Mouse (Mus musculus) gastrocnemius, postnatal 25 days (tissue): ENCODE data around the gene Fsip1. TPM values are rescaled to one million over a fixed set of nuclear protein-coding genes. Genes with fewer than 3 reads are reported as not detected.

ENCODE experiments used
- DNase-seq: peaks from one replicate; pipeline ENCODE4 v3.0.0; 2022
- total RNA-seq, 2 experiments: library from RNA; stranded (reverse); gene quantifications; 1 replicate in 1 of 2; 2 replicates in 1 of 2; pipeline ENCODE4 v1.2.3; 2021

Fsip1 gene
- total RNA-seq, 2 experiments from 2014 or later = not detected

DNA sequence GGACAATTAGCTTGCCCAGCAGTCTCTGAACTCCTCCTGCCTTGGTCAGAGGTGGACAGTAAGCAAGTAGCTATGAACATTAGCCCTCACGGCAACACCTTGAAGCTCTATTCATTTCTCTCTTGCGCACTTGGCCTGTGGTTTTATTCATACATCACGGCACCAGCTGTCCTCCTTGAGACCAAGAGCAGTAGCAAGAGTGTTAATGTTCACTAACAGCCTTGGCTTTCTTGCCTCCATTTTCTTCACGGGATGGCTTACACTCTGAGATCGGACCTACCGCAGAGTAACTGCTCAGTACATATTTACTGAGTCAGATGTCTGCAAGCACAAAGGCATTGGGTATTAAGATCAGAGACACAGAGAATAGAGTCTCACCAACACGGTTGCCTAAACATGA, 132.3 kb downstream of the Fsip1 start:
- no peak for DNase-seq

DNA sequence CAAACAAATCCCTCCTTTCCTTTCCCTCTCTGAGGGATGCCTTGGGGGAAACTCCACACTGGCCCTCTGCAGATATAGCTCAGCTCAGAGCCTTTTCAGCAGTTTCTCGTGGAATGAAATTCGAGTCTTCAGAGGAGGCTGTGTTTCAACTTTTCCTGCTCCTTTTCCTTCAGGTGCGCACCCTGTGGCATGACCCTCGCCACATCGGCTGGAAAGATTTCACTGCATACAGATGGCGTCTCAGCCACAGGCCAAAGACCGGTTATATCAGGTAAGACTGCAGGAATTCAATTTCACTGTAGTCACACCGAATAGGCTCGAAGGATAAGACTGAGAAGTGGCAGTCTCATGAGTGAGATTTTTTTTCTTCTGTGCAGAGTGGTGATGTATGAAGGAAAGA, 133.0 kb downstream of the Fsip1 start:
- no peak for DNase-seq

DNA sequence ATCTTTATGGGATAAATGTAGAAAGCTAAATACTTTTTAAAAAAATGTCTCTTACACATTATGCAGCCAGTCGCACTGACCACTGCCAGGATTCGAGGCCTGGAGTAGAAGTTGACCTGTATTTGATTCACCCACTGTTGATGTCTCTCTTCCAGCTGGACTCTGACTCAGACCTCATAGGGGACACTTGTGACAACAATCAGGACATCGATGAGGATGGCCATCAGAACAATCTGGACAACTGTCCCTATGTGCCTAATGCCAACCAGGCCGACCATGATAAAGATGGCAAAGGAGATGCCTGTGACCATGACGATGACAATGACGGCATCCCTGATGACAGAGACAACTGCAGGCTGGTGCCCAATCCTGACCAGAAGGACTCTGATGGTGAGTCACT, 134.5 kb downstream of the Fsip1 start:
- DNase-seq = no peak

DNA sequence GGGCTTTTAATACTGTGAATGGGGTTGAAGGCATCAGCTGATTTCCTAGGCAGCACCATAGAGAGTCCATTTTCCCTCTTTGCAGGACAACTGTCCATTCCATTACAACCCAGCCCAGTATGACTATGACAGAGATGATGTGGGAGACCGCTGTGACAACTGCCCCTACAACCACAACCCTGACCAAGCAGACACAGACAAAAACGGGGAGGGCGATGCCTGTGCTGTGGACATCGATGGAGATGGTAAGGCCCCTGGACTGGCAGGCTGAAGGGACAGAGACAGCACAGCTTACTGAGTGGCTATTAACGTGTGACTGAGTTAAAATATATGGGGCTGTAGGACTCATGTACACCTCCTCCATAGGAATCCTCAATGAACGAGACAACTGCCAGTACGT, 136.0 kb downstream of the Fsip1 start:
- DNase-seq = no peak

DNA sequence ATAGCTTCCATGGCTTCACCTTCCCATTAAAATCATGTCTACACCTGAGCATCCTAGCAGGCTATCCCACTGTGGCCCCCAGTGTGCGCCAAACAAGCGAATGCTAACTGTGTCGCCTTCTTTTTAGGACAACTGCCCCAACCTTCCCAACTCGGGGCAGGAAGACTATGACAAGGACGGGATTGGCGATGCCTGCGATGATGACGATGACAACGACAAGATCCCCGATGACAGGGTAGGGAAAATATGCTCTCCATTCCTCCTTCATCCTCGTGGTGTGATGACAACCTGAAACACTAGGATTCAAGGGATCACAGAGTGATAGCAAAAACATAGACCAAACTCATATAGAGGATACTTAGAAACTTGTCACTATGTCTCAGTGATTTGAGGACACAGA, 136.7 kb downstream of the Fsip1 start:
- DNase-seq = no peak

DNA sequence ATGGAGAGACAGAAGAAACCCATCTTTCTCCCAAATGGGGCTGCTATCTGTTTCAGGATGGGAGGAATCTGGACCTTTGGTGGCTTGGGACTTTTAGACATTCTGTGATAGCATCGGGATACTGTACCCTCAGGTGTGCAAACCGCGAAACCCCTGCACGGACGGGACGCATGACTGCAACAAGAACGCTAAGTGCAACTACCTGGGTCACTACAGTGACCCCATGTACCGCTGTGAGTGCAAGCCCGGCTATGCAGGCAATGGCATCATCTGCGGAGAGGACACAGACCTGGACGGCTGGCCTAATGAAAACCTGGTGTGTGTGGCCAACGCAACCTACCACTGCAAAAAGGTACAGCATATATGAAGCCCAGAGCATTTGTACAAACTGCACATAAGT, 137.1 kb downstream of the Fsip1 start:
- no peak for DNase-seq

DNA sequence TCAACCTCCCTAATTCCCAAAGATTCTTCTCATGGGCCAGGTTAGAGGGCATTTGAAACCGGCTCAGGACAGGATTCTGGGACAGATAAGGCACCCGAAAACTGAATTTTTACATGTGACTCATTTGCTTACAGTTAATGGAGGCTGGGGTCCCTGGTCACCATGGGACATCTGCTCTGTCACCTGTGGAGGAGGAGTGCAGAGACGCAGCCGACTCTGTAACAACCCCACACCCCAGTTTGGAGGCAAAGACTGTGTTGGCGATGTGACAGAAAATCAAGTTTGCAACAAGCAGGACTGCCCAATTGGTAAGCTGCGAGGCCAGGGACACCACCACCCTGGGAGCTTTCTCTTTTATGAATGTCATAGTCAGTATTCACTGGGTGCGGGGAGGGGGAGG, 138.3 kb downstream of the Fsip1 start:
- DNase-seq = no peak

DNA sequence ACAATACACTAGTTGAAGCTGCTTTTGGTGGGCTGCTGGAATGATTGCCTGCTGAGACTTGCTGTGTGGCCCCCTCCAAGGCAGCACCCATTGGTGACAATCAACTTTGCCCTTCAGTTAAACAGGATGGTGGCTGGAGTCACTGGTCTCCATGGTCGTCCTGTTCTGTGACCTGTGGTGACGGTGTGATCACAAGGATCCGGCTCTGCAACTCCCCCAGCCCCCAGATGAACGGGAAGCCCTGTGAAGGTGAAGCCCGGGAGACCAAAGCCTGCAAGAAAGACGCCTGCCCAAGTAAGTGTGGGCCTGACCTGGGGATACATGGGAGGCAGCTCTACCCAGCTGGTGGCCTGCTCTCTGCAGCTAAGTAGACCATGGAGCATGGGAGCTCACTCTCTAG, 138.7 kb downstream of the Fsip1 start:
- DNase-seq = no peak

DNA sequence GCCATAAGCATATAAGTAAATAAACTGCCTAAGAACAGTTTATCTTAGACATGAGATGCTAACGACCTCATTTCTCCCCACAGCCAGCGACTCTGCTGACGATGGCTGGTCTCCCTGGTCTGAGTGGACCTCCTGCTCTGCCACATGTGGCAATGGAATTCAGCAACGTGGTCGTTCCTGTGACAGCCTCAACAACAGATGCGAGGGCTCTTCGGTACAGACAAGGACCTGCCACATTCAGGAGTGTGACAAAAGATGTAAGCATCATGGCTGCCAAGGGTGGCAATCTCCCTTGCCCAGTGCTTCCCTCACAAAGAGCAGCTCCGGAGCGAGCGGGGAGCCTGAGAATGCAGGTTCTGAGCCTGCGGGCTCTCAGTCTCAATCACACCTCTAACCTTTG, 139.4 kb downstream of the Fsip1 start:
- no peak for DNase-seq

DNA sequence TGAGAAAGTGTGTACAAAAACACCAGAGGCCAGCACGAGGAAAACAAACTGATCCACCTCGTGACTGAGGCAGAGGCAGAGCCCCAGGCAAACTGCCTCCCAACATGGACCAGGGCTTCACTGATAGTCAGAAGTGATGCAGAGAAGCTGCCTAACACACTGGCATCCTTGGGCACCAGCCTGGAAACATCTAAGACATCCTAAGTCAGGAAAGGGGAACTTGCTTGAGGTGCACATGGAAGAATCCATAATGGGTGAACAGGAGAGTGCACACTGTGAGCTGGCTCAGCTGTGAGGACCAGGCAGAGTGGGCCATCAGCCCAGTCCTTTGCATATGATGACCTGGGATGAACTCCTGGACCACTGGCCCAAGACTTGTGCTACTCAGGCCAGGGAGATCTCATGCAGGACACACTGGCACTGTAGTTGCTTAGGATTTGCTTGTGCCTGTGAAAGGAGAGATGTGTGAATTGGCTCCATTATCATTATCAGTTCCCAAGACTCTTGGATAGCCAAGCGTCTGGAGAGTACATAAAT, 139.9 kb downstream of the Fsip1 start:
- DNase-seq = no peak

DNA sequence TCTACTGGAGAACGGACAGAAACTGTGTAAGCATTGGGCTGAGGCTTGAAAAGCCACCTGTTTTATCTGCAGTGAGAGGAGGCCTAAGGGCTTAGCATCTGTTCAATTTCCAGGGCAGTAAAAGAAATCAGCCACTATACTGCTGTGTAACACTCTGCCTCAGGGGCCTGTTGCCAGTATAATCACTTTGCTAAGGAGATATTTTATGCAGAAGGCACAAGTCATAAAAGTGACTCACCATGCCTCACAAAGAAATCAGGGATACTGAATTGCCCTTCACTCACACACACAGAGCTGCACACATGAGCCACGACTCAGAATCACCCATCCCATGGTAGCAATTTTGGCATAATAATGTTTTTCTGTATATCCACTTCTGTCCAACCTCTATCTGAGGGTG, 140.6 kb downstream of the Fsip1 start:
- no peak for DNase-seq

DNA sequence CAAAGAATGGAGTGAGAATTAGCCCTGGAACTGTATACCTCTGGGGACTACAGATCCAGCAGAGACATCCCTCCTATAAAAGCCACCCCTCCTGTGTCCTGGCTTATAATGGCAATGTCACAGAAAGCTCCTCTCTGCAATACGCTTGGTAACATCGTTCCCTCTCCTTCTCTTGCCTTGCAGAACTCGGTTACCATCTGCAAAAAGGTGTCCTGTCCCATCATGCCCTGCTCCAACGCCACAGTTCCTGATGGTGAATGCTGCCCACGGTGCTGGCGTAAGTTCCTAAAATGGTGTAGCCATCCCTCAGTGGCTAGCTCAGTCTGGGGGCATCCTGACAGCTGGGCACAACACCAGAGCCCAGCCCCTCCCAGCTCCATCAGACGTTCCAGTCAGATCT, 141.1 kb downstream of the Fsip1 start:
- DNase-seq = no peak

DNA sequence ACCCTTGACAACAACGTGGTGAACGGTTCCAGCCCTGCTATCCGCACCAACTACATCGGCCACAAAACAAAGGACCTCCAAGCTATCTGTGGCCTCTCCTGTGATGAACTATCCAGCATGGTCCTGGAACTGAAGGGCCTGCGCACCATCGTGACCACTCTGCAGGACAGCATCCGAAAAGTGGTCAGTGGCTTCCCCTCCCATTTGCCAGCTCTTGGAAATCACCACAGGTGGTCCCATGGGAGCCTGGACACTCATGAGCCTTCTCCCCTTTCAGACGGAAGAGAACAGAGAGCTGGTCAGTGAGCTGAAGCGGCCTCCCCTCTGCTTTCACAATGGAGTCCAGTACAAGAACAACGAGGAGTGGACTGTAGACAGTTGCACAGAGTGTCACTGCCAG, 142.1 kb downstream of the Fsip1 start:
- no peak for DNase-seq

DNA sequence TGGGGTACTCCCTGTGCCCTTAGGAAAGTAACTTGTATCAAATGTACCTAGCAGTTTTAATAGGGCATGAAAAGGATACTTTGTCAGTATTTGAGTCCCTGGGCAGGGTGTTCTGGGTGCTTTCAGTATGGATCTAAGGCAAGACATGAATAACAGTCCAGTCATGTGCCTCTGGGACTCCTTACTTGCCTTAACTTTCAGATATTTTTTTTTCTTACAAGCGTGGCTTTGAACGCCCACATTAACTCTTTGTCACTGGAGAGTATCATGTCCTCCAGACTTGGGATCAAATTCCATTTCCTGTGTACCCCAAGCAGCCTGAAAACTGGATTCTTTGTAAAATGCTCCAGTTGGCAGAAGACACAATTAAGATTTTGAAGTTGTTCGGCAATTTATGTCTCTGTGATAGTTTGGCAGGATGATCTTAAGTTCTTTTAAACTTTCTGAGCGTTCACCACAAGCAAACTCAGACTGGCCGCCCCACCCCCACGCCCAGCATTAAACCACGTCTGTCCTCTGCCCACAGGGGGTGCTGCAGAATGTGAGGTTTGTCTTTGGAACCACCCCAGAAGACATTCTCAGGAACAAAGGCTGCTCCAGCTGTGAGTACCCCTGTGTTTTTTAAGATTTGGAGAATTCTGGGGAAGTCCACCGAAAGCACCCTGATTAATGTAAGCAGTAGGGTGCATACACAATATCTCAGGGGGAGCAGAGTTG, 142.8 kb downstream of the Fsip1 start:
- DNase-seq = no peak

DNA sequence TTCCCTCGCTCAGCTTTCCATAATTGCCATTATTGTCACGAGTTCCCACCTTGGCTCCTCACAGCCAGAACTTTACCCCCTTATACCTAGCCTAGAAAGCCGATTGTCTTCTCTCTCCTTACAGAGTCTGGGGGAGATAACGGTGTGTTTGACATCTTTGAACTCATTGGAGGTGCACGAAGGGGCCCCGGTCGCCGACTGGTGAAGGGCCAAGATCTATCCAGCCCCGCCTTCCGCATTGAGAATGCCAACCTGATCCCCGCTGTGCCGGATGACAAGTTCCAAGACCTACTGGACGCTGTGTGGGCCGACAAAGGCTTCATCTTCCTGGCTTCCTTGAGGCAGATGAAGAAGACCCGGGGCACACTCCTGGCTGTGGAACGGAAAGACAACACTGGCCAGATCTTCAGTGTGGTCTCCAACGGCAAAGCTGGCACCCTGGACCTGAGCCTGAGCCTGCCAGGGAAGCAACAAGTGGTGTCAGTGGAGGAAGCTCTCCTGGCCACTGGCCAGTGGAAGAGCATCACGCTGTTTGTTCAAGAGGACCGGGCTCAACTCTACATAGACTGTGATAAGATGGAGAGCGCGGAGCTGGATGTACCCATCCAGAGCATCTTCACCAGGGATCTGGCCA, 143.8 kb downstream of the Fsip1 start:
- DNase-seq = no peak

DNA sequence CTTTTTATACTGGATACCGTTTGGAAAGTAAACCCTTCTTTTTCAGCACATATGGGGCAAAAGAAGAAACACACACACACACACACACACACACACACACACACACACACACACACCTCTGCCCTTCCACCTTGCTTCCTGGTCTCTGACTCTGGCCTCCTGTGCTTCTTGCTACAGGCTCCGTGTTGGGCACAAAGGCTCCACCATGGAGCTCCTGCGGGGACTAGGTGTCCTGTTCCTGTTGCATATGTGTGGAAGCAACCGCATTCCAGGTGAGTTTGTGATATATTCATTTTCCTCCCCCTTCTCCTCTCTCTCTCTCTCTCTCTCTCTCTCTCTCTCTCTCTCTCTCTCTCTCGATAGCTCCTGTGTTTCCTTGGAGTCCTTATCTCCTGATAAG, 144.3 kb downstream of the Fsip1 start:
- DNase-seq = no peak

DNA sequence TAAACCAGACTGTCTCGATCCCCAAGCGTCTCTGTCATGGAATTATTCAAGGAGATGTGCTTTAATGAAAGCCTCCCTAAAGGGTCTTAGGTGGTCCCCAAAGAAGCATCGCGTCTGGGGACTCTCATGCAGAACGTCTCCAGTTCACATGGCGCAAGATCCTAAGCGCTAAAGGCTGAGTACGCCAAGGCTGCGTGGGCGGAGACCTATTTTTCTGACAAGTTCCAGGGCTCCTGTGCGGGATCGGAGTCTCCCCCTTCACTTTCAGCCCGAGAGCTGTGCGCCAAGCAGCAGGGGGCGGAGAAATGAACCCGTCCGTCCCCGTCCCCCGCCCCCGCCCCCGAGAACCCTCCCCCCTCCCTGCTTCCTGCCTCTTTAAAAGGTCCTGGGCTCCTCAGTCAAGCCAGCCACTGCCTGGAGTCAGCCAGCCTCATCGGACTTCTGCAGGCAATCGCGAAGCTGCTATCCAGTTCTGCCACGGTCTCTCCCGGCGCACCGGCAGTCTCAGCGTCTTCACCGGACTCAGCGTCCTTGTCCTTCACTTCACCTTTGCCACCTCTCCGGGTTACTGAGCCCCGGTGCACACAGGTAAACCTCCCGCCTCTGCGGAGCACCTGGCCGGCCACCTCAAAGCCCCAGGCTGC, 145.2 kb downstream of the Fsip1 start, which contains the start of gene Thbs1:
Gene Thbs1, plus strand, starts transcription at position 389 of the 644 bp plus-strand sequence.
- peak; percentile 75 for DNase-seq

DNA sequence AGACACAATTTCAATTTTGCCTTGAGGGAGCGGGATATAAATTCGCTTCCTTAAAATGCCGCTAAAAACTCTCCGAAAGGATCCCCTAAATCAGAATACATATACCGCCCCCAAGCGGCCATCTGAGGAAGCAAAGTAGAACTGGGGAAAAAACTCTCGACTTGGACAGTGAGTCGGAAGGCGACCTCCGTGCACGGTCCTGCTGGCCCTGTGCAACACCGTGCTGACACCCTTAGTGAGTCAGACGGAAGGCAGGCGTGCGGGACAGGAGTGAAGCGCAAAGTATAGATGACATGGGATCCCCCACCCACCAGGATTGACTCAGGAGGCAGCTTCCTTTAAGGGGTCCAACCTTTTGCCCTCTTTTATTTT, 145.7 kb downstream of the Fsip1 start:
- peak; percentile 74 for DNase-seq

DNA sequence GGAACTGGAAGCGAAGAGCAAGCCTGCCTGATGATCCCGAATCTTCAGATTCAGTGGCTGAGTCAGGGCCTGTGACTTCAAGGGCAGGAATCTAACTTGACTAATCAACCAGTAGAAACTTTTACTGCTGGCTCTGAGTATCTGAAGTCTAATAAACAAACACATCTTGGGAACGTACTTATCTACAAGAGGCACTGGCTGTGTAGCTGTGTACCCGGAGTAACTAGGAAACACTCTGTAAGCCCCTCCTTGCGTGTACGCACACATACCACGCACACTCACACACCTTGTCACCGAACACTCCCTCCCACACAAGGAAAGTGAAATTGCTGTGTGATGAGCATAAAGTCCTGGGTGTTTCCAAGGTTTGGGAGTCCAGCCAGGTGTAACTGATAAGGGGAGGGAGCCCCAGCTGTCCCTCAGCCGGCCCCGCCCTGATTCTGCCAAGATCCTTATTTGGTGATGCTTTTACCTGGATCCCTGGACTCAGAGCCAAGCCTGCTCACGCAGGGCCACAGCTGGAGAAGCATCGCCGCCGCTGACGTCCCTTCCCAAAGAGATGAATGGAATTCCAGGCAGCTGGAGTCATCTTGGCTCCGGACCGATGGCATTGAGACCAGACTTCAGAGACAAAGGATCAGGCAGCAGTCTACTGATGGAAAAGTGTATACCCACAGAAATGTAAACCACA, 146.4 kb downstream of the Fsip1 start:
- peak; percentile 48 for DNase-seq

DNA sequence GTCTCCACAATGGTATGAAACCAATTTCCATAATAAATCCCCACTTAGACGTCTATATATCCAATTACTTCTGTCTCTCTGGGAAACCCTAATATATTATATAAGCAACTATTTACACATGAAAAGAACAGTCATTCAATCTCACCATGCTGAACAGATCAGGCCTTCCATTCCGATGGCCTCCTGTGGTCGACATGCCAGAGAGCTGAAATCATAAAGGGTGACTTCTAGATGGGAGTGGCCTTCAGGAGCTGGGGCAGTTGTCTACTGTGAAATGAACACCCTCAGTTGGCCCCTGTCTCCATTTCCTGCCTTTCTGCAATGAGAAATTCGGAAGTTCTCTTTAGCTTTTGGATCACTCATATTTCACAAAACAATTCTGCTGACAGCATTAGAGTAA, 154.6 kb downstream of the Fsip1 start:
- no peak for DNase-seq

DNA sequence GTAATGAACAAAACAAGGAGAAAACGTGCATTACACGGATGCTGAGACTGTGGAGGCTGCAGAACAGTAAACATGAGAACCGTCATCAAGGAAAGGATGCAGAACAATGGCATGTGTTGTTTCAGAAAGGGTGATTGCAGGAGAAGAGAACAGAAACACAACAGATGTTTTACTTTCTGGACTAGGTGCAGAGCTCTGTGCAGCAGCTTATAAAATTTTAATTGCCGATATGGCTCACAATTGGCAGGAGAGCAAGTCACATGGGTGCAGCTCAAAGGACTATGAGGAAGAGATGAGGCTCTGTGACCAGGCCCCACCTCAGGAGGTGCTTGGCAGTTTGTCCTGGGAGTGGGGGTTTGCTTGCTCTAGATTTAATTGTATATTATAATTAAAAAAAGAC, 157.7 kb downstream of the Fsip1 start:
- DNase-seq = no peak

DNA sequence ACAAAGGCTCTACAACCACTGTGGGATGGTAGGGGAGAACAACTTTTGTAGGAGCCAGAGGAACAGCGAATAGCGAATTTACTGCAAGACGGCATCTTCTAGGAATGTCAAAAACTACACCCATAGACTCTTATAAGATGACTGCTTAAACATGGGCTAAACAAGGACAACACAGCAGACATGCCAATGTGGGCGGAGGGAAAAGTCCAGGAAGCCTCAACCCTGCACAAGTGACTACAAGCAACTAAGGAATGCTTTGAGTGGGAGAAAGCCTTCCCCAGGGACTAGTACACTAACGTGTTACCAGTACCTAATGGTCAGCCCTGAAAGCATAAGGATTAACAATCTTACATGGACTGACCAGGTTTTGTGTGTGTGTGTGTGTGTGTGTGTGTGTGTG, 165.5 kb downstream of the Fsip1 start:
- no peak for DNase-seq
